Mouse (Mus musculus): ENCODE measurements around the gene Polr2e. TPM values are rescaled to one million over a fixed set of nuclear protein-coding genes. Genes with fewer than 3 reads are reported as not detected.
A peak's percentile ranks its signal among the peaks of the same experiment; 100 is the strongest.

Gene Polr2e
- total RNA-seq, 1 experiment, result 293 TPM

DNA sequence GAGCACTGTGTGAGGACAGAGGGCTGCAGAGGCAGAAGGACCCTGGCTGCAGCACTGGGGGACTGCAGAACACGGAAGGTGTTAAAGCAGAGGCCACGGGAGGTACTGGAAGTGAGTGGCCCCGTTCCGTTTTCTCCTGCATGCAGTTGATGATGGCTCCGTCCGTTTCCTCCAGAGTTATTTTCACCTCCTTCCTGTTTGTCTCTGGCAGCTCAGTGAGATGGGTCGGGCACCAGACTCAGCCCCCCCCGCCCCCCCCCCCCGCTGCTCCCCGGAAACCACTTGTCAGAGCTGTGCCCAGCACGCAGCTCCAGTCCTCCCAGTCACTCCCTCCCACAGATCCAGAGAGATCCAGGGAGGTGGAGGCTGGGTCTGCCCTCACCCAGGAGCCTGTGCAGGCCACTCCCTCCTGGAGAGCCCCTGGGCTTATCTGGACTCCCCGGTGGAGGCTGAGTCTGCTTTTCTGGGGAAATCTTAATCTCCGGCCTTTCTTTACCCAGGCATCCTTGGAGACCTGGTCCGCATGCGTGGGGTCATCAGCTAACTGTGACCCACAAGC lies 20.8 kb downstream of the Polr2e start:
- H3K9me3 ChIP-seq (ENCODE audit: control insufficient read depth, insufficient read depth, low read depth, low read length), result no peaks in the 10 kb centered on the region
- H3K27ac ChIP-seq (ENCODE audit: insufficient read depth, low read depth, low read length, poor library complexity, severe bottlenecking), result no peak overlapping the region
- DNase-seq (ENCODE audit: low read depth, low spot score), result no peak
- TF ChIP-seq MAFK (IDR thresholded peaks at IDR 0.05; ENCODE audit: insufficient read depth, low read depth, low read length), result no peak
- no peak for TF ChIP-seq HCFC1 (IDR thresholded peaks at IDR 0.05; ENCODE audit: borderline replicate concordance, insufficient read depth, low read length)
- H3K4me1 ChIP-seq (ENCODE audit: control insufficient read depth in 2 of 2, insufficient read depth in 2 of 2, low read length in 2 of 2, poor library complexity in 1 of 2), result peaks cover 0 to 32% of the 10 kb centered on the region in 2 experiments; a peak in 3 of 4 replicates
- in situ Hi-C loops (cut with MboI; ENCODE audit: low sequenced_read_pairs in 2 of 2, unreplicated experiment in 2 of 2), result no loop called here
- H3K9ac ChIP-seq (ENCODE audit: insufficient read depth, low read depth, low read length, poor library complexity, severe bottlenecking), result no peak overlapping the region
- peaks cover 3% of the 10 kb centered on the region; the same call in 1 of the 2 replicates for H3K36me3 ChIP-seq (ENCODE audit: control insufficient read depth, insufficient read depth, low read length, poor library complexity, severe bottlenecking)
- no peak overlapping the region for H3K4me3 ChIP-seq (ENCODE audit: insufficient read depth in 1 of 2, low read depth in 1 of 2, low read length in 2 of 2, poor library complexity in 1 of 2, severe bottlenecking in 1 of 2)

DNA sequence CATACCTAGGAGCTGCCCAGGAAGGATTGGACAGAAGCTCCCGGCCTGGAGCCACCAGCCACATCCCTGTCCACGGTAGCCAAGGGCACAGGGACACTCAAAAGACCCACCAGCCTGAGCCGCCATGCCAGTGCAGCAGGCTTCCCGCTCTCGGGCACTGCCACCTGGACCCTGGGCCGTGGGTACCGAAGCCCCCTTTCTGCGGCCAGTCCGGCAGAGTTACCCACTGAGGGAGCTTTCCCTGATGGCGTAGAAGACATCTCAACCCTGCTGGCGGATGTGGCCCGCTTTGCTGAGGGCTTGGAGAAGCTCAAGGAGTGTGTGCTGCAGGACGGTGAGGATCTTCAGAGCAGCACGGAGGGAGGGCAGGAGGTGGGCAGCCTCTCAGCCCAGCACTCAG lies 21.8 kb downstream of the Polr2e start:
- H3K4me1 ChIP-seq (ENCODE audit: control insufficient read depth in 2 of 2, insufficient read depth in 2 of 2, low read length in 2 of 2, poor library complexity in 1 of 2), result peaks cover 4 to 40% of the 10 kb centered on the region in 2 experiments
- no peak for DNase-seq (ENCODE audit: low read depth, low spot score)
- in situ Hi-C loops (cut with MboI; ENCODE audit: low sequenced_read_pairs in 2 of 2, unreplicated experiment in 2 of 2), result no loop called here
- H3K27ac ChIP-seq (ENCODE audit: insufficient read depth, low read depth, low read length, poor library complexity, severe bottlenecking), result no peak overlapping the region
- H3K9ac ChIP-seq (ENCODE audit: insufficient read depth, low read depth, low read length, poor library complexity, severe bottlenecking), result no peak overlapping the region
- peak overlapping the region in 1 of 2 experiments; percentile 27; a peak in 1 of 4 replicates for H3K4me3 ChIP-seq (ENCODE audit: insufficient read depth in 1 of 2, low read depth in 1 of 2, low read length in 2 of 2, poor library complexity in 1 of 2, severe bottlenecking in 1 of 2)
- peaks cover 3% of the 10 kb centered on the region; the same call in 1 of the 2 replicates for H3K36me3 ChIP-seq (ENCODE audit: control insufficient read depth, insufficient read depth, low read length, poor library complexity, severe bottlenecking)
- TF ChIP-seq HCFC1 (IDR thresholded peaks at IDR 0.05; ENCODE audit: borderline replicate concordance, insufficient read depth, low read length) (no peak), MAFK (IDR thresholded peaks at IDR 0.05; ENCODE audit: insufficient read depth, low read depth, low read length) (no peak), ZNF384 (IDR thresholded peaks at IDR 0.05; ENCODE audit: low read depth, low read length) (no peak), ZC3H11A (IDR thresholded peaks at IDR 0.05; ENCODE audit: borderline replicate concordance, low read depth, low read length) (no peak), CHD2 (IDR thresholded peaks at IDR 0.05; ENCODE audit: low read depth, low read length) (no peak)
- H3K9me3 ChIP-seq (ENCODE audit: control insufficient read depth, insufficient read depth, low read depth, low read length), result no peaks in the 10 kb centered on the region

DNA sequence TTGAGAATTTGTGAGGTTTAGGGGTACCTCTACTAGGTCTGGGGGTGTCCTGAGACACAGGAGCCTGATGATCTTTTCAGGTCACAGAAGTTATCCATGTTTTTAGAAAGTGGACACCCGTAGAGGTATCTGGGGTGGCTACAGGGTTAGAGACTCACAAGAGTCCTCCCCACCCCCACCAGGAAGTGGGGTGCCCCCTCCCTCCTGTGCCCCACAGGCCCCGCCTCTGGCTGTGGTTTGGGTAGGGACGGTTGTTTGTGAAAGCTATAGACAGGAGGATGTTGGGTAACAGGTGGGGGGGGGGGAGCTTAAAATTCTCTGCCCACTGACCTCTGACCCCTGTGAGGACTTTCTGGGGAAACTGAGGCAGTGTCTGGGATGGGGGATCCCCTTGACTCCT lies 22.2 kb downstream of the Polr2e start:
- no peak for DNase-seq (ENCODE audit: low read depth, low spot score)
- Histone ChIP-seq H3K27ac (ENCODE audit: insufficient read depth, low read depth, low read length, poor library complexity, severe bottlenecking) (no peak overlapping the region), H3K9ac (ENCODE audit: insufficient read depth, low read depth, low read length, poor library complexity, severe bottlenecking) (no peak overlapping the region), H3K36me3 (ENCODE audit: control insufficient read depth, insufficient read depth, low read length, poor library complexity, severe bottlenecking) (peaks cover 3% of the 10 kb centered on the region; the same call in 1 of the 2 replicates), H3K9me3 (ENCODE audit: control insufficient read depth, insufficient read depth, low read depth, low read length) (no peaks in the 10 kb centered on the region), H3K4me1 (ENCODE audit: control insufficient read depth in 2 of 2, insufficient read depth in 2 of 2, low read length in 2 of 2, poor library complexity in 1 of 2) (peaks cover 5 to 40% of the 10 kb centered on the region in 2 experiments), H3K4me3 (ENCODE audit: insufficient read depth in 1 of 2, low read depth in 1 of 2, low read length in 2 of 2, poor library complexity in 1 of 2, severe bottlenecking in 1 of 2) (no peak overlapping the region)
- TF ChIP-seq CHD2 (IDR thresholded peaks at IDR 0.05; ENCODE audit: low read depth, low read length) (no peak), ZNF384 (IDR thresholded peaks at IDR 0.05; ENCODE audit: low read depth, low read length) (no peak), ZC3H11A (IDR thresholded peaks at IDR 0.05; ENCODE audit: borderline replicate concordance, low read depth, low read length) (no peak)
- in situ Hi-C loops (cut with MboI; ENCODE audit: low sequenced_read_pairs in 2 of 2, unreplicated experiment in 2 of 2), result no loop called here

DNA sequence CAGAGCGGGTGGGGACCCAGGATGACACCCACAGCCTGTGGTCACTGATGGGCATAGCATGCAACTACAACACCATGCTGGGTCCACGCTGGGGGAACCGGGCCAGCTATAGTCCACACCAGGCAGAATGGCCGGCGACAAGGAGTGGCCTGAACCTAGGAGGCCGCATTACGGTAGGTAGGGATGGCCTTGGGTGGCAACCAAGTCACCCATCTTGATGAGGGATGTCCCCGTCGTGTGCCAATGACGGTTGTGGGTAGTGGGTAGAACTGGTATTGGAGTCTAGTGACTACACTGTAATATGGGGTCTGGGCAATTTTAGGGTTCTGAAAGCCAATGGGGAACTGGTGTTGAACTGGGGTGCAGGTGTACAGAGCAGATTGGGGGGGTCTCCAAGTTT lies 22.7 kb downstream of the Polr2e start:
- Histone ChIP-seq H3K27ac (ENCODE audit: insufficient read depth, low read depth, low read length, poor library complexity, severe bottlenecking) (no peak overlapping the region), H3K9ac (ENCODE audit: insufficient read depth, low read depth, low read length, poor library complexity, severe bottlenecking) (no peak overlapping the region), H3K4me3 (ENCODE audit: insufficient read depth in 1 of 2, low read depth in 1 of 2, low read length in 2 of 2, poor library complexity in 1 of 2, severe bottlenecking in 1 of 2) (no peak overlapping the region), H3K4me1 (ENCODE audit: control insufficient read depth in 2 of 2, insufficient read depth in 2 of 2, low read length in 2 of 2, poor library complexity in 1 of 2) (peaks cover 5 to 41% of the 10 kb centered on the region in 2 experiments), H3K9me3 (ENCODE audit: control insufficient read depth, insufficient read depth, low read depth, low read length) (no peaks in the 10 kb centered on the region), H3K36me3 (ENCODE audit: control insufficient read depth, insufficient read depth, low read length, poor library complexity, severe bottlenecking) (peaks cover 5% of the 10 kb centered on the region; the same call in 1 of the 2 replicates)
- TF ChIP-seq MAFK (IDR thresholded peaks at IDR 0.05; ENCODE audit: insufficient read depth, low read depth, low read length) (no peak), HCFC1 (IDR thresholded peaks at IDR 0.05; ENCODE audit: borderline replicate concordance, insufficient read depth, low read length) (no peak)
- in situ Hi-C loops (cut with MboI; ENCODE audit: low sequenced_read_pairs in 2 of 2, unreplicated experiment in 2 of 2), result no loop called here
- no peak for DNase-seq (ENCODE audit: low read depth, low spot score)

DNA sequence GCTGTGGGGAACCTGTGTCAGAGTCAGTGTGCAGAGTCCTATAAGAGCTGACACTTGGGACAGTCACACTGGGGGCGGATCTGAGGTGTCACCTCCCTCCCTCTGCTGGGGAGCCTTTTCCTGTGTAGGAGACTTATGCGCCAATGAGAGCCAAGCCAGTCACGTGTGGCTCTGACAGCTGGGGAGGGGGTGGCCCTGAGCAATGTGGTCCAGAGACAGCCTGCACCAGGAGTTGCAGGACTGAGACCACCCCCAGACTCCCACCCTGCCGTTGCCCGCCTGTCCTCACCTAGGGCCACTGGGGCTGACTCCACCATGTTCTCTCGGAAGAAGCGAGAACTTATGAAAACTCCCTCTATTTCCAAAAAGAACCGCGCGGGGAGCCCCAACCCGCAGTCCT lies 23.1 kb downstream of the Polr2e start, which contains the start of gene Arhgap45:
Gene Arhgap45, plus strand, starts transcription at position 143 of the 400 bp plus-strand sequence.
- H3K27ac ChIP-seq (ENCODE audit: insufficient read depth, low read depth, low read length, poor library complexity, severe bottlenecking), result no peak within 1 kb of the TSS
- H3K36me3 ChIP-seq (ENCODE audit: control insufficient read depth, insufficient read depth, low read length, poor library complexity, severe bottlenecking), result peaks cover 5% of the 10 kb centered on the region; the same call in 1 of the 2 replicates
- H3K9ac ChIP-seq (ENCODE audit: insufficient read depth, low read depth, low read length, poor library complexity, severe bottlenecking), result no peak within 1 kb of the TSS
- H3K4me1 ChIP-seq (ENCODE audit: control insufficient read depth in 2 of 2, insufficient read depth in 2 of 2, low read length in 2 of 2, poor library complexity in 1 of 2), result peaks cover 5 to 40% of the 10 kb centered on the region in 2 experiments
- no peak for TF ChIP-seq HCFC1 (IDR thresholded peaks at IDR 0.05; ENCODE audit: borderline replicate concordance, insufficient read depth, low read length)
- no peak for TF ChIP-seq ZNF384 (IDR thresholded peaks at IDR 0.05; ENCODE audit: low read depth, low read length)
- no peak for TF ChIP-seq ZC3H11A (IDR thresholded peaks at IDR 0.05; ENCODE audit: borderline replicate concordance, low read depth, low read length)
- TF ChIP-seq CHD2 (IDR thresholded peaks at IDR 0.05; ENCODE audit: low read depth, low read length), result no peak
- TF ChIP-seq MAFK (IDR thresholded peaks at IDR 0.05; ENCODE audit: insufficient read depth, low read depth, low read length), result no peak
- no peaks in the 10 kb centered on the region for H3K9me3 ChIP-seq (ENCODE audit: control insufficient read depth, insufficient read depth, low read depth, low read length)
- no peak within 1 kb of the TSS for H3K4me3 ChIP-seq (ENCODE audit: insufficient read depth in 1 of 2, low read depth in 1 of 2, low read length in 2 of 2, poor library complexity in 1 of 2, severe bottlenecking in 1 of 2)
- in situ Hi-C loops (cut with MboI; ENCODE audit: low sequenced_read_pairs in 2 of 2, unreplicated experiment in 2 of 2), result no loop called here
- DNase-seq (ENCODE audit: low read depth, low spot score), result no peak
